Mouse (Mus musculus): ENCODE data around the gene Efcab8.

GRCm38 (mm10) chr2:153824593-153824992 lies 44.9 kb downstream of the Efcab8 start:
- TF ChIP-seq POLR2A (IDR thresholded peaks at IDR 0.05; ENCODE audit: low read depth, low read length) (no peak), CTCF (IDR thresholded peaks at IDR 0.05; ENCODE audit: extremely low read depth, insufficient read length, insufficient replicate concordance, low read depth, low read length) (no peak)

Measured in small intestine, adult 2 months (tissue).